Mouse (Mus musculus) heart, postnatal 36 days (tissue): ENCODE measurements around the gene Birc5. TPM values are rescaled to one million over a fixed set of nuclear protein-coding genes. Genes with fewer than 3 reads are reported as not detected.

ENCODE experiments used
- DNase-seq, 2 experiments: peaks; one replicate each; pipeline ENCODE4 v3.0.0; 2021 to 2022
- intact Hi-C: fragments of 180-260 bp; cut with DNase I; formaldehyde crosslinking; loops from one replicate; pipeline ENCODE4 v1.15.1; 2025
- total RNA-seq, 2 experiments: library from RNA; stranded (reverse); gene quantifications; 2 replicates each; pipeline ENCODE4 v1.2.3; 2021

The Birc5 gene
- total RNA-seq, 2 experiments from 2014 or later, result 0.80 to 1.1 TPM

- intact Hi-C loops, result no loop called here
- no peak for DNase-seq
These were observed 30.6 kb downstream of the Birc5 start for GRCm38 (mm10) chr11:117879676-117880075.

GRCm38 (mm10) chr11:117880336-117880976 is 31.4 kb downstream of the Birc5 start:
- intact Hi-C loops, result no loop called here
- DNase-seq, result no peak

- no peak for DNase-seq
- intact Hi-C loops, result no loop called here
These were observed 31.9 kb downstream of the Birc5 start for GRCm38 (mm10) chr11:117880977-117881358.

GRCm38 (mm10) chr11:117881787-117882186 is 32.7 kb downstream of the Birc5 start:
- intact Hi-C loops, result no loop called here
- DNase-seq, result peak in 1 of 2 experiments; percentile 40

GRCm38 (mm10) chr11:117882208-117882607 is 33.2 kb downstream of the Birc5 start:
- intact Hi-C loops, result no loop called here
- no peak for DNase-seq

- DNase-seq, result no peak
- intact Hi-C loops, result no loop called here
These were observed 36.9 kb downstream of the Birc5 start for GRCm38 (mm10) chr11:117886000-117886399.

- no peak for DNase-seq
- intact Hi-C loops, result no loop called here
These were observed 39.3 kb downstream of the Birc5 start for GRCm38 (mm10) chr11:117888168-117888852.

GRCm38 (mm10) chr11:117888853-117889822 is 40.1 kb downstream of the Birc5 start:
- no peak for DNase-seq
- intact Hi-C loops, result no loop called here

GRCm38 (mm10) chr11:117889887-117890340 is 40.9 kb downstream of the Birc5 start:
- intact Hi-C loops, result no loop called here
- no peak for DNase-seq

GRCm38 (mm10) chr11:117890519-117891282 is 41.6 kb downstream of the Birc5 start:
- intact Hi-C loops, result no loop called here
- no peak for DNase-seq

GRCm38 (mm10) chr11:117891581-117892175 is 42.6 kb downstream of the Birc5 start:
- no peak for DNase-seq
- intact Hi-C loops, result no loop called here

GRCm38 (mm10) chr11:117892199-117892598 is 43.1 kb downstream of the Birc5 start:
- intact Hi-C loops, result no loop called here
- no peak for DNase-seq

- intact Hi-C loops, result no loop called here
- no peak for DNase-seq
These were observed 45.6 kb downstream of the Birc5 start for GRCm38 (mm10) chr11:117894676-117895075.

GRCm38 (mm10) chr11:117896533-117896932 is 47.5 kb downstream of the Birc5 start:
- intact Hi-C loops, result no loop called here
- no peak for DNase-seq

- DNase-seq, result no peak
- intact Hi-C loops, result no loop called here
These were observed 53.2 kb downstream of the Birc5 start for GRCm38 (mm10) chr11:117902282-117902681.

- no peak for DNase-seq
- intact Hi-C loops, result no loop called here
These were observed 55.4 kb downstream of the Birc5 start for GRCm38 (mm10) chr11:117904442-117904841.
